Mouse (Mus musculus): Measurements from ENCODE around the gene 4921509C19Rik. TPM values are rescaled to one million over a fixed set of nuclear protein-coding genes. Genes with fewer than 3 reads are reported as not detected.
"Not testable (repeated sequence)": the region's sequence is repeated elsewhere in the genome, so short reads cannot be mapped to it uniquely, and the experiment has no call there.

The 4921509C19Rik gene
- polyA plus RNA-seq (2015; fragmentation: Nextera tagmentation; extraction: Ambion mirVana), result not detected in 2 replicates

DNA sequence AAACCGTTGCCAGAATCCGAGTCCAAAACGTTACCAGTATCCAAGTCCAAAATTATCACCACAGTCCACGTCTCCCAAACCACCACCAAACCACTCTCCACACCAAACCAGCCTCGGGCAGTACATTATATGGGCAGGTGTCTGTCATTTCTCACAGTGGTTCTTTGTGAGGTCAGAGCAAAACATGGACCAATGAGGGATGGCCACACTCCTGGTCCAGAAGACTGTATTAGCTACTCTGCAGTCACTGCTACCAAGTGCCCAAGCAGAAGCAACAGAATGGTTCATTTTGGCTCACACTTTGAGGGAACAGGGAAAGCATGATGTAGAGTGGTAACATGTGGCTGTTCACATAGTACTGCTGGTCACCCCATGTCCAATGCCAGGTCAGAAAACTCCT is at the start of gene 4921509C19Rik:
Gene 4921509C19Rik (minus strand): TSS at position 101 of the 400 bp plus-strand sequence.
- H3K4me3 ChIP-seq (replicated peaks; ENCODE audit: low read length); H3K27ac ChIP-seq (ENCODE audit: low read length); H3K27me3 ChIP-seq (replicated peaks; ENCODE audit: control insufficient read depth, insufficient read depth, low read length); H3K4me1 ChIP-seq (replicated peaks; ENCODE audit: control insufficient read depth, insufficient read depth, low read length); H3K9me3 ChIP-seq (ENCODE audit: control insufficient read depth, low read length); H3K9ac ChIP-seq (replicated peaks; ENCODE audit: low read depth, low read length); ATAC-seq; H3K4me2 ChIP-seq (ENCODE audit: low read length); H3K36me3 ChIP-seq (ENCODE audit: control insufficient read depth, insufficient read depth): not testable (repeated sequence)
- 97% methylated on average over 4 of the region's 5 CpGs for WGBS

DNA sequence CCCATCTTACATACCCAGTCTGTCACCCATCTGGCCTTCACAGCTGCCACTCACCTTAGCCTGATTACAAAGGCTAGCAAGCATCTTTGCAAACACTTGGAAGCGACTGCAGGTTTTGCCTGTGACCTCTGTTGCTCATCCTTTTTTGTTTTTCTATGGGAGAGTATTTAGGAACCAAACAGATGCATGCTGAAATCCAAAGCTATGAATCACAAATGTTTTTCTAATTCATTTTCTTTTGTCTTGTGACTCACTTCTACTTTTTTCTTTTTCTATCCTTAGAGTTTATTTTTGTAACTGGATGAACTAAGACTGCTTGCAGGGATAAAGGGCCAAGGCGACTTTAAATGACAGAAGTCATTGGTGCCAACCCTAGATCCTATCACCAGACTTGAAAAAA is 49.6 kb upstream of the 4921509C19Rik start:
- WGBS, result 68% methylated on average over 2 of the region's 2 CpGs
- no peak overlapping the region for H3K27ac ChIP-seq (ENCODE audit: low read length)
- no peaks in the 10 kb centered on the region for H3K27me3 ChIP-seq (replicated peaks; ENCODE audit: control insufficient read depth, insufficient read depth, low read length)
- no peak overlapping the region for H3K4me3 ChIP-seq (replicated peaks; ENCODE audit: low read length)
- H3K4me1 ChIP-seq (replicated peaks; ENCODE audit: control insufficient read depth, insufficient read depth, low read length), result no peaks in the 10 kb centered on the region
- peaks cover 9% of the 10 kb centered on the region for H3K36me3 ChIP-seq (ENCODE audit: control insufficient read depth, insufficient read depth)
- no peak overlapping the region for H3K9ac ChIP-seq (replicated peaks; ENCODE audit: low read depth, low read length)
- ATAC-seq, result no peak
- no peak overlapping the region for H3K4me2 ChIP-seq (ENCODE audit: low read length)
- no peaks in the 10 kb centered on the region for H3K9me3 ChIP-seq (ENCODE audit: control insufficient read depth, low read length)

DNA sequence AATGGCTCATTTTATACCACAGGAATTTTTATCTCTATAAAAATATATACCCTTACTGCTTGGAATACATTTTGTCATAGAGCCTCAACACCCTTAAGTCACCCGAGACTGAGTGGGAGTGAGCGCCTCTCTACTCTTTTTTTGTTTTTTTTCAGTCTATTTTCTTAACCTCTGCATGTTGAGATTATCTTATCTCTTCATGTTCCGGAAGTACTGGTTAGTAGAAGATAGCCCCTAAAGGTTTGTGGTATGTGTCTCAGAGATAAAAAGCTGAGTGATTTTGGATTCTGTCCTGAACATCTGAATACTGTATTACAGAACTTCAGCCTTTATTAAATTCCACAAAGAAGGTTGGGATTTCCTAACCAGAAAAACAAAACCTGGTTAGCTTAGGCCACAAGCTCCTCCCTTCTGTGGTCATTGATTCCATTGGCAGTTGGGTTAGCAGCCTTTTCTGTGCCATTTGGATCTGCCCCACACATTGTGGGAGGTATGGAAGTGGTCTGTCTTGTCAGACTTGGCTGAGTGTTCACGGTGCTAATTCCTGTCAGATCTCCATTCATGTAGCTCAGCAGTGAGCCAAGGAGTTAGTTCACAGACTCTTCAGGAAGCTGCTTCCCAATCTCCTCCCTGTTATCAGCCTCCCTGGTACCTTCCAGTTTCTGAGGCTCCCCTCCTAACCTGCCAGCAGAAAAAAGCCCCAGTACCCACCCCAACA is 48.5 kb upstream of the 4921509C19Rik start:
- Histone ChIP-seq H3K9me3 (ENCODE audit: control insufficient read depth, low read length) (no peaks in the 10 kb centered on the region), H3K9ac (replicated peaks; ENCODE audit: low read depth, low read length) (no peak overlapping the region), H3K4me2 (ENCODE audit: low read length) (no peak overlapping the region), H3K4me3 (replicated peaks; ENCODE audit: low read length) (no peak overlapping the region), H3K36me3 (ENCODE audit: control insufficient read depth, insufficient read depth) (peaks cover 12% of the 10 kb centered on the region), H3K27me3 (replicated peaks; ENCODE audit: control insufficient read depth, insufficient read depth, low read length) (no peaks in the 10 kb centered on the region), H3K27ac (ENCODE audit: low read length) (no peak overlapping the region), H3K4me1 (replicated peaks; ENCODE audit: control insufficient read depth, insufficient read depth, low read length) (no peaks in the 10 kb centered on the region)
- ATAC-seq, result no peak
- WGBS, result 68% methylated on average over 4 of the region's 4 CpGs

DNA sequence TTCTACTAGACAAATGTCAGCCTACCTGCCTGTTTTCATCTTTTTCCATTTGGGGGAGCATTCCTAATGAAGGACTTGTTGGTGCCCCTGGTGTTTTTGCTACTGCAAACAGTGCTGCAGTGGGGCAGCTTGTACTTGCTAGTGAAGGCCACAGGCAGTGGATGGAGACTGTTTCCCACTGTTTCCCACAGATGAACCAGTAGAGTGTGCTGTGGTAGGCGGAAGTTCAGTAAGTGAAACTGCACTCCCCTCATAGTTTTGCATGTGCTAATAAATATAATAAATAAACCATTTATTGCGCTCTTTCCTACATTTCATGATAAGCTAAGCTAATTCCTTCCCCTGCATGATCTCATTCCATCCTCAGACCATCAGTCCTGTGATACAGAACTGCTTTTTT is 43.0 kb upstream of the 4921509C19Rik start:
- ATAC-seq, result no peak
- 91% methylated on average over 2 of the region's 2 CpGs for WGBS

DNA sequence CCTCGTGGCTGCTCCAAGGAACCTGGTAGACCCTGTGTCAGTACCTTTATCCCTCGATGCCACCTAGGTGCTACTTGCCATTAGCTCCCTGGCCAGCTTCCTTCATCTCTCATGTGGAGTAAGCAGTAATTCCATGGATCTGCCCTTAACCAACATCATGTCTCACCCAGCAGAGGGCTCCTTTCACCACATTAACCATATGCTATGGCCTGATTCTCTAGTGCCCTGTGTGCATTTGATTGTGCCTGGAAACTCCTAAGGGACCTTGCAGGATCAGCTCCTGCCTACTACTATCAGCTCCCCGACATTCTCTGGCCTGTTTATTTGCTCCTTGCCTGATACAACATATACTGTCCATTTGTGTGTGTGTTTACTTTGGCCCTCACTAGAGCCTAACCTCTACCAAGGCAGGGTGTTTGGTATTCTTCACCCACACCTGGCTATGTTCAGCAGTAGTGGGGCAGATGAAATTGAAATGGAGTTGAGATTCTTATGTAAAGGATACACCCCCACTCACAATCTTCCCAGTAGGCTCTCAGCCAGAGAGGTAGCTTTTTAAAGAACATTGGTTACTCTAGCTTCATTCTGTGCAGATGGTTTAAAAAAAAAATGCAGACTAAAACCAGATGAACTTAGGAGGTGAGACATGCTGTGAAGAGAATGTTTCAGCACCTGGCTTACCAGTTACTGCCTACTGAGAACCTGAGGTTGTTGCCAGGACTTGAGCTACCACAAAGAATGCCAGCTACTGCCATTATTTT is 37.8 kb upstream of the 4921509C19Rik start:
- Histone ChIP-seq H3K9me3 (ENCODE audit: control insufficient read depth, low read length) (no peaks in the 10 kb centered on the region), H3K4me3 (replicated peaks; ENCODE audit: low read length) (no peak overlapping the region), H3K4me2 (ENCODE audit: low read length) (no peak overlapping the region), H3K27ac (ENCODE audit: low read length) (no peak overlapping the region), H3K36me3 (ENCODE audit: control insufficient read depth, insufficient read depth) (peaks cover 49% of the 10 kb centered on the region), H3K27me3 (replicated peaks; ENCODE audit: control insufficient read depth, insufficient read depth, low read length) (no peaks in the 10 kb centered on the region), H3K9ac (replicated peaks; ENCODE audit: low read depth, low read length) (no peak overlapping the region), H3K4me1 (replicated peaks; ENCODE audit: control insufficient read depth, insufficient read depth, low read length) (peaks cover 7% of the 10 kb centered on the region)
- no peak for ATAC-seq
- WGBS, result 85% methylated on average over 3 of the region's 3 CpGs

More for the DNA sequence above, 43.0 kb upstream of the 4921509C19Rik start:
- H3K27me3 ChIP-seq (replicated peaks; ENCODE audit: control insufficient read depth, insufficient read depth, low read length), result no peaks in the 10 kb centered on the region
- H3K4me3 ChIP-seq (replicated peaks; ENCODE audit: low read length), result no peak overlapping the region
- H3K9ac ChIP-seq (replicated peaks; ENCODE audit: low read depth, low read length), result no peak overlapping the region
- H3K9me3 ChIP-seq (ENCODE audit: control insufficient read depth, low read length), result no peaks in the 10 kb centered on the region
- H3K4me1 ChIP-seq (replicated peaks; ENCODE audit: control insufficient read depth, insufficient read depth, low read length), result no peaks in the 10 kb centered on the region
- H3K36me3 ChIP-seq (ENCODE audit: control insufficient read depth, insufficient read depth), result peaks cover 25% of the 10 kb centered on the region
- no peak overlapping the region for H3K4me2 ChIP-seq (ENCODE audit: low read length)
- no peak overlapping the region for H3K27ac ChIP-seq (ENCODE audit: low read length)

DNA sequence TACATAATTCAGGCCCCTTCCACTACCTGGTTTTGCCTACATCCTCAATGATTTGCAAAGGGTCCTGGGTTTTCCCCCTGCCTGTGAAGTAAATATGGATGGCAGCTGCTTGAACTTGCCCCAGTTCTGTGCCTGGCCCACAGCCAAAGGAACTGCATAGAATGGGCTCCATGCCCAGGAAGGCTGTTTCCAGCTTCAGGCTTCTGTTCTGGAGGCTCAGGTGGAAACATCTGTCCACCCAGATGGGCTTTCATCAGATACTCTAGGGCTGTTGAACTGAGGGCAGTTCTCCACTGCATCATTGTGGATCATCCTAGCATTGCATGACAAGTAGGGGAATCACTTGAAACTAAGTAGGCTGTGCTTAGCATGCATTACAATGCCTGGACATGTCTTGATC is 36.2 kb upstream of the 4921509C19Rik start:
- no peak overlapping the region for H3K4me3 ChIP-seq (replicated peaks; ENCODE audit: low read length)
- H3K4me2 ChIP-seq (ENCODE audit: low read length), result no peak overlapping the region
- H3K27me3 ChIP-seq (replicated peaks; ENCODE audit: control insufficient read depth, insufficient read depth, low read length), result no peaks in the 10 kb centered on the region
- no peaks in the 10 kb centered on the region for H3K9me3 ChIP-seq (ENCODE audit: control insufficient read depth, low read length)
- peaks cover 56% of the 10 kb centered on the region for H3K36me3 ChIP-seq (ENCODE audit: control insufficient read depth, insufficient read depth)
- H3K27ac ChIP-seq (ENCODE audit: low read length), result peak overlapping the region; percentile 14; the same call in 1 of the 2 replicates
- peak; percentile 45; the same call in 1 of the 2 replicates for ATAC-seq
- H3K9ac ChIP-seq (replicated peaks; ENCODE audit: low read depth, low read length), result no peak overlapping the region
- peaks cover 7% of the 10 kb centered on the region for H3K4me1 ChIP-seq (replicated peaks; ENCODE audit: control insufficient read depth, insufficient read depth, low read length)

DNA sequence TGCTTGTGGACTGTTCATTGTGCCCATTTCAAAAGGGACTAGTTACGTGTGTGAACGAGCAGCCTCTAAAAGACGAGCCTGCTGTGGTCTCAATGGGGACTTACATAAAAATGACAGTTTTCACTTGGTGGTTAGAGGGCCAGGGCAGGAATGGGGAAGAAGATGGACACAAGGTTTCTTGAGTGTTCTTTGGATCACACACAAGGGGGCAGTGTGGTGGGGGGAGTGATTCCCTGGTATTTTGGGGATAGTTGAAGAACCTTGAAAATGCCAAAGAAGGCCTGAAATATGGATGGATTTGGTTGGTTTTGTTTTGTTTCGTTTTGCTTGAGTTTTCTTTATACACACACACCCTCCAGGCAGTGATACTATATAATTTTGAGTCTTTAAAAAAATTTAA is 28.3 kb upstream of the 4921509C19Rik start:
- no peak overlapping the region for H3K9ac ChIP-seq (replicated peaks; ENCODE audit: low read depth, low read length)
- H3K4me3 ChIP-seq (replicated peaks; ENCODE audit: low read length), result no peak overlapping the region
- 75% methylated on average over 4 of the region's 4 CpGs for WGBS
- no peak overlapping the region for H3K27ac ChIP-seq (ENCODE audit: low read length)
- peaks cover 44% of the 10 kb centered on the region for H3K36me3 ChIP-seq (ENCODE audit: control insufficient read depth, insufficient read depth)
- H3K27me3 ChIP-seq (replicated peaks; ENCODE audit: control insufficient read depth, insufficient read depth, low read length), result no peaks in the 10 kb centered on the region
- H3K4me1 ChIP-seq (replicated peaks; ENCODE audit: control insufficient read depth, insufficient read depth, low read length), result no peaks in the 10 kb centered on the region
- H3K9me3 ChIP-seq (ENCODE audit: control insufficient read depth, low read length), result no peaks in the 10 kb centered on the region
- H3K4me2 ChIP-seq (ENCODE audit: low read length), result no peak overlapping the region
- no peak for ATAC-seq

DNA sequence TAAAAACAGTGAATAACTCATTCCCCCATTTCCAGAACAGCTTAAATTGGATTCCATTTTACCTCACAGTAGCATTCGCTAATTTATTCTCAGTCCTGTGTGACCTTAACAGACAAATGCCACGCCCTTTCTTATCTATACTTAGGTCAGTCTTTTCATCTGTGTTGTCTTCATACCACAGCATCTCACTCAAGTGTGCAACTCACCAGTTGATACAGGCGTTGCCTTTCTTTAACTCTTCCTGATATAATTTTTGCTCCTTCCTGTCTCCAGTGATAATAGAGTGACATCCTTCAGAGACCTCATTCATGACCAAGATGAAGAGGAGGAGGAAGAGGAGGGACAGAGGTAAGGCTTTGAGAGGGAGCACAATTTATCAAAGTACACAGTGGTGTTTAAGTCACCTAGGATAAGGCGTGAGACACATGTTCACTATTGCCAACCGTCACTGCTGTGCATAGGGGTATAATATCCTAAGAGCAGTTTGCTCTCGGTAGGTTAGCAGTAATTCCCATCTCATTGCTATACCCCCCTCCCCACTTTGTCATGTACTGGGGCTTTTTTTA is 24.6 kb upstream of the 4921509C19Rik start:
- peaks cover 6% of the 10 kb centered on the region; the same call in 1 of the 2 replicates for H3K4me1 ChIP-seq (replicated peaks; ENCODE audit: control insufficient read depth, insufficient read depth, low read length)
- H3K36me3 ChIP-seq (ENCODE audit: control insufficient read depth, insufficient read depth), result peaks cover 25% of the 10 kb centered on the region

DNA sequence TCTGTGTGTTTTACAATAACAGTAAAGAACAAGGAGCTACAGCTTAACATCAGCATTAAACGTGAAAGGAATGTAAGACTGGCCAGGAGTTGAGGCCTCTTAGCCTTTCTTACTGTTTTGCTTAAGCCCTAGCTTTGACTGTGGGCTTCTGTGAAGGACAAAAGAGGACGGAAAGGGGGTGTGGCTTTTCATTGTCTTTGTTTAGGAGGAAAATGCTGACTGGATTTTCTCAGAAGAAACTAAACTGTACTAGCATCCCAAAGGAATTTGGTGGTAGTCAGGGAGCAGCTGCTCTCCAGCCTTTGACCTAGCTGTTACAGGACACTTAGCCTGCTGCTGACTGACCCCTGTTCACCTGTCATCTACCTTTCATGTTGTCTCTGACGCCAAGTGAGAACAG is 22.4 kb upstream of the 4921509C19Rik start:
- no peak for ATAC-seq
- H3K9ac ChIP-seq (replicated peaks; ENCODE audit: low read depth, low read length), result no peak overlapping the region
- peaks cover 13% of the 10 kb centered on the region for H3K4me1 ChIP-seq (replicated peaks; ENCODE audit: control insufficient read depth, insufficient read depth, low read length)
- H3K4me2 ChIP-seq (ENCODE audit: low read length), result no peak overlapping the region
- peaks cover 19% of the 10 kb centered on the region for H3K36me3 ChIP-seq (ENCODE audit: control insufficient read depth, insufficient read depth)
- no peak overlapping the region for H3K27ac ChIP-seq (ENCODE audit: low read length)
- H3K4me3 ChIP-seq (replicated peaks; ENCODE audit: low read length), result no peak overlapping the region
- H3K27me3 ChIP-seq (replicated peaks; ENCODE audit: control insufficient read depth, insufficient read depth, low read length), result no peaks in the 10 kb centered on the region
- no peaks in the 10 kb centered on the region for H3K9me3 ChIP-seq (ENCODE audit: control insufficient read depth, low read length)
- 26% methylated on average over 3 of the region's 3 CpGs for WGBS

More for the DNA sequence above, 24.6 kb upstream of the 4921509C19Rik start:
- WGBS, result 96% methylated on average over 6 of the region's 6 CpGs
- Histone ChIP-seq H3K27ac (ENCODE audit: low read length) (no peak overlapping the region), H3K27me3 (replicated peaks; ENCODE audit: control insufficient read depth, insufficient read depth, low read length) (no peaks in the 10 kb centered on the region), H3K4me2 (ENCODE audit: low read length) (no peak overlapping the region), H3K9ac (replicated peaks; ENCODE audit: low read depth, low read length) (no peak overlapping the region), H3K9me3 (ENCODE audit: control insufficient read depth, low read length) (no peaks in the 10 kb centered on the region), H3K4me3 (replicated peaks; ENCODE audit: low read length) (no peak overlapping the region)
- ATAC-seq, result no peak

All from forebrain, embryonic 16.5 days (tissue).